Mouse (Mus musculus) neural tube, embryonic 15.5 days (tissue): ENCODE measurements around the gene Ints11. TPM values are rescaled to one million over a fixed set of nuclear protein-coding genes. Genes with fewer than 3 reads are reported as not detected.

Experiments used
- ATAC-seq: fragments of 200-750 bp; cut with Nextera tagmentation; 2 replicates; pipeline ENCODE4 v1.8.0; 2017; ENCODE audit warnings: mild to moderate bottlenecking, moderate TSS enrichment, moderate library complexity; ENCODE audit not compliant: low FRiP score
- H3K27ac ChIP-seq: fragments of 300-500 bp; sonication (generic); replicated peaks from 2 replicates; pipeline ENCODE4 v1.5.1; 2015; ENCODE audit warnings: mild to moderate bottlenecking, inconsistent platforms
- H3K27me3 ChIP-seq: fragments of 300-500 bp; sonication (generic); replicated peaks from 2 replicates; pipeline ENCODE4 v1.6.1; 2015; ENCODE audit warnings: inconsistent platforms
- H3K36me3 ChIP-seq: fragments of 300-500 bp; sonication (generic); 2 replicates; pipeline ENCODE4 v1.6.1; 2015; ENCODE audit warnings: inconsistent platforms
- H3K4me1 ChIP-seq: fragments of 300-500 bp; sonication (generic); 2 replicates; pipeline ENCODE4 v1.6.1; 2015; ENCODE audit warnings: inconsistent platforms
- H3K4me2 ChIP-seq: fragments of 300-500 bp; sonication (generic); 2 replicates; pipeline ENCODE4 v1.6.1; 2015; ENCODE audit warnings: inconsistent platforms, mild to moderate bottlenecking, moderate library complexity
- H3K4me3 ChIP-seq: fragments of 300-500 bp; sonication (generic); replicated peaks from 2 replicates; pipeline ENCODE4 v1.5.1; 2015; ENCODE audit warnings: mild to moderate bottlenecking, inconsistent platforms
- H3K9ac ChIP-seq: fragments of 300-500 bp; sonication (generic); replicated peaks from 2 replicates; pipeline ENCODE4 v1.6.1; 2015; ENCODE audit warnings: mild to moderate bottlenecking, inconsistent platforms
- H3K9me3 ChIP-seq: fragments of 300-500 bp; sonication (generic); replicated peaks from 2 replicates; pipeline ENCODE4 v1.6.1; 2016; ENCODE audit warnings: inconsistent platforms
- WGBS: fragments of 180-500 bp; shearing (Covaris S2); methylation state at CpG from one replicate; pipeline ENCODE4 v1.1.7; 2015; ENCODE audit warnings: mixed read lengths; 5-methylcytosine and 5-hydroxymethylcytosine counted together
- polyA plus RNA-seq: library from polyadenylated mRNA; unstranded; fragments of >200 nt; fragmentation: Nextera tagmentation; extraction: Ambion mirVana; gene quantifications from 2 replicates; pipeline ENCODE4 v1.2.1, GENCODE M21; 2015

Gene Ints11
- polyA plus RNA-seq, 1 experiment from 2014 or later: 66.9 TPM

DNA sequence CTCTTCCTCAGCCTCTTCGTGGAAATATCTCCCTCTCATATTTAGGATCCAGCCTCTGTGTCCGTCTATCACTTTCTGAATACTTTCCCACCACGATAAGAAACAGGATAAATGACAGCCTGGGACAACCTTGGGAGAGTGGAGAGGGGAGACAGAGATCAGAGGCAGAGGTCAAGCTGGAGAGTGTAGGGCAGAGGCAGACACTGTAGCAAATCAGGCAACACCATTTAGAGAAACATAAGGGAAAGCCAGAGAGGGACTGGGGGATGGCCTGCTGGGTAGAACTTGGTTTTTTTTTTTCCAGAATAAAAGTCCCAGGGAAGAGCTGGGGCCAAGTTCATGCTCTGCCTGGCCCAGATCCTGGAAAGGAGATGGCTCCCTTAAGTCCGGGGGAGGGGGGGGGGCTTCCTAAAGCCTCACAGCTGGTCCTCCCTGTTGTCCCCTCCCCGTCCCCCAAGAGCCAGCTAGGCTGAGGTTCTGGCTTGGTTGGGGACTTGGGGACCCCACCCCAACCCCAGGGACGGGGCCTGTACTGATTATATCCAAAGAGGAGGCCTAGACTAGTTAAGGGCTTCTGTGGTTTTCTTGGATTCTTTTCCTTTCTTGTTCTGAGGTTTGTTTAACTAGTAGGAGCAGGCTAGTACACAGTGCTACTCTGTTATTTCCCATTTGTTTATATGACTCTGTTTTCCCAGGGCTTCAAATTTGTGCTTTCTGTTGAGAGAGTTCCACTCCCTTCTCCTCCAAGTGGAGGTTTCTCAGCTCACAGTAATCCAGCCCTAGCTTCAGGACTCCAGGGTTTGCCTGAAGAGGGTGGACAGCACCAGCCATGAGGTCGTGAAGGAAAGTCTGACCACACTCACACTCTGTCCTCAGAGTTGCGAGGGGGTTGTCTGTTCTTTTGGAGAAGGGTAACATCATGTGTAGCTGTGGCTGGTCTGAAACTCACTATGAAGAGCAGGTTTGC lies 30.9 kb upstream of the Ints11 start:
- Histone ChIP-seq H3K9ac (no peak overlapping the region), H3K27me3 (peaks cover 13% of the 10 kb centered on the region), H3K27ac (peak overlapping the region; percentile 48), H3K9me3 (no peaks in the 10 kb centered on the region), H3K4me1 (peaks cover 27% of the 10 kb centered on the region), H3K4me2 (no peak overlapping the region; the same call in 1 of the 2 replicates), H3K36me3 (no peaks in the 10 kb centered on the region; the same call in 1 of the 2 replicates), H3K4me3 (no peak overlapping the region)
- no peak for ATAC-seq
- 59% methylated on average over 8 of the region's 8 CpGs for WGBS

DNA sequence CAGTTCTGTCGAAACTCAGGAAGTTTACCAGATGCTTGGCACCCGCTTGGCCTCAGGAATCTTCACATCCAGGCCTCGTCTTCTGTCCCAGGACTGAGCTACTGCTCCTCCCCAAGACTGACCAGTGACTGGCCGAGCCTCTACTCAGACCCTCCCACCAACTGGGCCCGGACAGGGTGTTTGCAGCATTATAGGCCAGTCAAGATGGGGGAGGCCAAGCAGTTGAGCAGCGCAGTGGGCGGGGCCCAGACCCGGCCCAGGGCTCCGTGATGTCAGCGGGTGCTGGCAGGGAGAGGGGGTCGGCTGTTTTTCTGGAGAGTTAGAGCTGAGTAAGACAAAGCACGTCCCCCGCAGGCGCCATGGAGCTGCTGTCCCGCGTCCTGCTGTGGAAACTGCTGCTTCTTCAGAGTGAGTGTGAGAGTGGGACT lies 29.8 kb upstream of the Ints11 start, which contains the start of gene Mxra8:
Mxra8 (plus strand) TSS at position 198 of the 428 bp plus-strand sequence.
- peaks cover 13% of the 10 kb centered on the region for H3K27me3 ChIP-seq

DNA sequence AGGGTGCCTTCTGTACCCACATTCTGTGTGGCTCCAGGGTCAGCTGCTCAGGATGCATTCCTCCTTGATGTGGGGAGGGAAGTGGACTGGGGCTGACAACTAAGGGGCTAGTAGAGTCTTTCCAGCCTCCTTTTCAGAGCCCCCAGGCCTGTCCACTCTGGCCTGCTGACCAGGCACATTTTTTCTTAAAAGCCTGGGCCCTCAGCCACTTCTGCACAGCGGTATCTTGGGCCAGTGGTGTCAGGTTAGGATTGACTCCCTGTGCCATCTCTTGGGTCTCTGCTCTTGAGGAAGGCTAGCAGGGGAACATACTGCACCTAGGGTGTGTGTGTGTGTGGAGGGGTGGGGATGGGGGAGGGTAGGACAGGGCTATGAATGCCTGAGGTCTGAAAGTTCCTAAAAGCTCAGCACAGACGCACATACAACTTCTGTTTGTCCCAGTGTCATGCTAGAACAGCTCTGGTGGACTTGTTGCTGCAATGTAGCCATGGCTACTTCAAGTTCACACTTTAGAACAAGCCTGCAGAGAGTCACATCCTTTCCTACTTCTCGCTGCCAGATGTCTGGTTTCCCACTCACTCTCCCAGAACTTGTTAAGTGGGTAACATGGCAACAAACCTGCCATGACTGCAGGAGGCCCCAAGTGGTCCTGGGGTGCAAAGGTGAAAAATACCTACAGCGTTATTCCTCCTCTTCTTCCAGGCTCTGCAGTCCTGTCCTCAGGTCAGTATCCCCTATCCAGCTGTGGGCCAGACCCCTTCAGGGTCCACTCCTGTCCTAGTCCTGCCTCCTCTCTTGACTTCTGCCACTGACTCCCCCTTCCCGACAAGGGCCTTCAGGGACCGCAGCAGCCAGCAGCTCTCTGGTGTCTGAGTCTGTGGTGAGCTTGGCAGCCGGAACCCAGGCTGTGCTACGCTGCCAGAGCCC lies 29.0 kb upstream of the Ints11 start:
- ATAC-seq: 0 out of 2 replicates have a peak, but pooled peaks have one; percentile 1
- H3K4me2 ChIP-seq: peak overlapping the region; percentile 63
- peak overlapping the region; percentile 58 for H3K27ac ChIP-seq
- H3K4me1 ChIP-seq: peaks cover 18% of the 10 kb centered on the region
- peak overlapping the region; percentile 33 for H3K9ac ChIP-seq
- no peaks in the 10 kb centered on the region for H3K36me3 ChIP-seq
- WGBS: 10% methylated on average over 8 of the region's 8 CpGs
- peak overlapping the region; percentile 36 for H3K4me3 ChIP-seq
- no peaks in the 10 kb centered on the region for H3K9me3 ChIP-seq
- H3K27me3 ChIP-seq: peaks cover 13% of the 10 kb centered on the region

More for the DNA sequence above, 29.8 kb upstream of the Ints11 start, which contains the start of gene Mxra8:
- H3K4me1 ChIP-seq: peaks cover 18% of the 10 kb centered on the region
- H3K4me3 ChIP-seq: peak within 1 kb of the TSS; percentile 36
- H3K9ac ChIP-seq: peak within 1 kb of the TSS; percentile 33; the same call in 1 of the 2 replicates
- ATAC-seq: peak; percentile 50; the same call in 1 of the 2 replicates
- H3K4me2 ChIP-seq: peak within 1 kb of the TSS; percentile 63
- WGBS: 5% methylated on average over 16 of the region's 16 CpGs
- H3K27ac ChIP-seq: peak within 1 kb of the TSS; percentile 58
- no peaks in the 10 kb centered on the region for H3K36me3 ChIP-seq
- no peaks in the 10 kb centered on the region for H3K9me3 ChIP-seq

- H3K9ac ChIP-seq: peak overlapping the region; percentile 33
- peak; percentile 32; the same call in 1 of the 2 replicates for ATAC-seq
- H3K27ac ChIP-seq: no peak overlapping the region
- H3K4me3 ChIP-seq: peak overlapping the region; percentile 36
- H3K9me3 ChIP-seq: no peaks in the 10 kb centered on the region
- peaks cover 22% of the 10 kb centered on the region for H3K4me1 ChIP-seq
- under 1% methylated on average over 32 of the region's 32 CpGs for WGBS
- H3K36me3 ChIP-seq: no peaks in the 10 kb centered on the region
- peaks cover 13% of the 10 kb centered on the region for H3K27me3 ChIP-seq
- H3K4me2 ChIP-seq: peak overlapping the region; percentile 63
These were observed 28.3 kb upstream of the Ints11 start for GRCm38 (mm10) chr4:155841003-155841454.

DNA sequence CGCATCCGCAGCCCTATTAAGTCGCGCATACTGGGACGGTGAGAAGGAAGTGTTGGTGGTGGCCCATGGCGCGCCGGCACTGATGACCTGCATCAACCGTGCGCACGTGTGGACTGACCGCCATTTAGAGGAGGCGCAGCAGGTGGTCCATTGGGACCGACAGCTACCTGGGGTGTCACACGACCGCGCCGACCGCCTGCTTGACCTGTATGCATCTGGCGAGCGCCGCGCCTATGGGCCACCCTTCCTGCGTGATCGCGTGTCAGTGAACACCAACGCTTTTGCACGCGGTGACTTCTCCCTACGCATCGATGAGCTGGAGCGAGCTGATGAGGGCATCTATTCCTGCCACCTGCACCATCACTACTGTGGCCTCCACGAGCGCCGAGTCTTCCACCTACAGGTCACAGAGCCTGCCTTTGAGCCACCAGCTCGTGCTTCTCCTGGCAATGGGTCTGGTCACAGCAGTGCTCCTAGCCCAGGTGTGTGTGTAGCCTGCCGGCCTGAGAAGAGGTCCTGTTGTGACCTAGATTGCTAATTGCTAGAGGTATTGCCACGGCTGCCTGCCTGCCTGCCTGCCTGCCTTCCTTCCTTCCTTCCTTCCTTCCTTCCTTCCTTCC lies 27.6 kb upstream of the Ints11 start:
- H3K9me3 ChIP-seq: no peaks in the 10 kb centered on the region
- no peak overlapping the region for H3K27ac ChIP-seq
- 36% methylated on average over 38 of the region's 38 CpGs for WGBS
- no peak for ATAC-seq
- H3K36me3 ChIP-seq: no peaks in the 10 kb centered on the region
- H3K4me1 ChIP-seq: peaks cover 26% of the 10 kb centered on the region
- H3K9ac ChIP-seq: no peak overlapping the region
- peak overlapping the region; percentile 63 for H3K4me2 ChIP-seq
- H3K4me3 ChIP-seq: peak overlapping the region; percentile 36
- peaks cover 13% of the 10 kb centered on the region for H3K27me3 ChIP-seq

- Histone ChIP-seq H3K9me3 (no peaks in the 10 kb centered on the region), H3K27me3 (peaks cover 13% of the 10 kb centered on the region), H3K36me3 (no peaks in the 10 kb centered on the region), H3K4me2 (no peak overlapping the region), H3K9ac (no peak overlapping the region), H3K4me1 (peaks cover 33% of the 10 kb centered on the region), H3K4me3 (no peak overlapping the region), H3K27ac (no peak overlapping the region)
- 90% methylated on average over 5 of the region's 5 CpGs for whole genome bisulfite sequencing
- no peak for ATAC-seq
These were observed 26.1 kb upstream of the Ints11 start for GRCm38 (mm10) chr4:155843231-155843630.

DNA sequence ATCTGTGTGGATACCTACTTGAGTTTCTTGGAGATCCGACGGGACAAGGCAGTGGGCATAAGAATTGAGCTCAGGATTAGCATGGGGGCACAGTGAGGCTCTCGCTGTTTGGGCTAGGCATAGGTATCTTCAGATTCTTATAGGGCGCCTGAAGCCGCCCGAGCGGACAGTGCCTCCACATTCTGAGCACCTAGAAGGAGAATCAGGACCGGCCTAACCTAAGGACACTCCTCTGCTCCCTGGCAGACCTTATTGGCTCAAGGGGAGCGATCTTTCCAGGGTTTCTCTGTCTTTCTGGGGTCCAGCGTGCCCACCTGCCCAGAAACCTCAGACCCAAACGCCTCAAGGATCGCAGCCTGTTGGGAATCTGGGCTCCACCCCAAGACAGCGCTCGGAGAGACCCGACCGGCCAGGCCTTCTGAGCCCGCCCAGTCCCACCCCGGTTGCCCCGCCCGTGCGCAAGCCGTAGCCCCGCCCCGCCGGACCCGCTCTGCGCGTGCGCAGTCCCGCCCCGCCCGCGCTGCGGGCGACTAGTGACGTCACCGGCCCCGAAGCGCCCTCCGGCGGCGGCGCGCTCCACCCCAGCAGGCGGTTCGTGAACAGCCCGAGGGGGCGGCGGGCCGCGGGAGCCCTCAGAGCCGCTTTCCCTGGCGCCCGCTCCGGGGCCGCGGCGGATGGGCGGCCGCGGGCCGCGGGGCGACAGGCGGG lies 22.3 kb upstream of the Ints11 start, which contains the start of gene Dvl1:
Dvl1 (plus strand) TSS at position 532 of the 708 bp plus-strand sequence.
- ATAC-seq: peak; percentile 89
- Histone ChIP-seq H3K4me1 (peaks cover 52% of the 10 kb centered on the region), H3K27ac (peak within 1 kb of the TSS; percentile 88), H3K36me3 (no peaks in the 10 kb centered on the region), H3K4me2 (peak within 1 kb of the TSS; percentile 82), H3K4me3 (peak within 1 kb of the TSS; percentile 90), H3K9ac (peak within 1 kb of the TSS; percentile 98), H3K9me3 (no peaks in the 10 kb centered on the region), H3K27me3 (no peaks in the 10 kb centered on the region)
- WGBS: 3% methylated on average over 63 of the region's 65 CpGs

DNA sequence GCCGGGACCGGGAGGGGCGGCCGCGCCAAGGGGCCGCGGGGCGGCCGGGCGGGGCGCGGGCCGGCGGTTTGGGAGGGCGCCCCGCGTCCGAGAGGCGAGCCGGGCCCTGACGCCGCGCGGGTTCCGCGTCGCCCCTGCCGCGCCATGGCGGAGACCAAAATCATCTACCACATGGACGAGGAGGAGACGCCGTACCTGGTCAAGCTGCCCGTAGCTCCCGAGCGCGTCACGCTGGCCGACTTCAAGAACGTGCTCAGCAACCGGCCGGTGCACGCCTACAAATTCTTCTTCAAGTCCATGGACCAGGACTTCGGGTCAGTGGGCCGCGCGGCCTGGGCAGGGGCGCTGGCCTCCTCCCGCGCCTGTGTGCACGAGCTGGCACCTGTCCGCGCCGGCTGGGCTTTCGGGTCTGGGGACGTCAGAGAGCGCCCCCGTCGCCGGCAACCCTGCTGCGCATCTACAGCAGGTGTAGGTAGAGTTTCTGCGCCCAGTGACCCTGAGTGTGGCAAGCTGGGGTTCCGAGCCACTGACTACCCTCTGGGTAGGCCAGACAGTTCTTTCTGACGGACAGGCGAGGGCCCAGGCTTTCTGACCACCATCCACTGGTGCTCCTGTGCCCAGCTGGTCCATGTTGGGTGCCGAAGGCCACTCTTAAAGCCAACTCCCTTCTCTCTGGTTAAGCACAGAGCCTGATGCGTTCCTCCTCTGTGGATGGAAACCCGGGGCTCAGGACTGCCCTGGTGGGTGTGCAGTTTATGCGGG lies 21.6 kb upstream of the Ints11 start:
- Histone ChIP-seq H3K4me1 (peaks cover 54% of the 10 kb centered on the region), H3K36me3 (no peaks in the 10 kb centered on the region), H3K4me3 (peak overlapping the region; percentile 90), H3K9ac (peak overlapping the region; percentile 98), H3K4me2 (peak overlapping the region; percentile 82), H3K9me3 (no peaks in the 10 kb centered on the region), H3K27ac (peak overlapping the region; percentile 88), H3K27me3 (no peaks in the 10 kb centered on the region)
- ATAC-seq: peak; percentile 42
- WGBS: 1% methylated on average over 64 of the region's 69 CpGs

- H3K36me3 ChIP-seq: peaks cover 5% of the 10 kb centered on the region
- H3K4me1 ChIP-seq: peaks cover 54% of the 10 kb centered on the region
- no peaks in the 10 kb centered on the region for H3K27me3 ChIP-seq
- no peaks in the 10 kb centered on the region for H3K9me3 ChIP-seq
- H3K4me3 ChIP-seq: peak overlapping the region; percentile 90
- H3K9ac ChIP-seq: peak overlapping the region; percentile 98
- WGBS: 66% methylated on average over 7 of the region's 7 CpGs
- ATAC-seq: no peak
- peak overlapping the region; percentile 82 for H3K4me2 ChIP-seq
- no peak overlapping the region for H3K27ac ChIP-seq
These were observed 20.8 kb upstream of the Ints11 start for GRCm38 (mm10) chr4:155848434-155849095.
